Mouse (Mus musculus) brain, embryonic 14.5 days (tissue): Measurements from ENCODE around the gene Ngef.

Source experiments
- CTCF ChIP-seq: fragments of 200-500 bp; IDR thresholded peaks from 2 replicates; pipeline ENCODE4 v1.5.1; 2012; ENCODE audit warnings: inconsistent platforms, mild to moderate bottlenecking, moderate library complexity, borderline replicate concordance; ENCODE audit not compliant: insufficient read depth, insufficient read length; ENCODE audit errors: extremely low read depth
- POLR2A ChIP-seq: fragments of 200-500 bp; IDR thresholded peaks from 2 replicates; pipeline ENCODE4 v1.6.1; 2012; ENCODE audit warnings: mild to moderate bottlenecking, inconsistent platforms, borderline replicate concordance; ENCODE audit not compliant: poor library complexity, insufficient read depth, insufficient read length, severe bottlenecking; ENCODE audit errors: extremely low read depth

GRCm38 (mm10) chr1:87594261-87594660, 20.6 kb upstream of the Ngef start:
- no peak for TF ChIP-seq CTCF
- TF ChIP-seq POLR2A: no peak
